Mouse (Mus musculus) CH12.LX (cell line): Measurements from ENCODE around the gene Fam222a.

Experiments used
- JUND ChIP-seq: conservative IDR thresholded peaks from 2 replicates; pipeline ENCODE4 v1.6.1; 2011; ENCODE audit warnings: low read depth, low read length, improper control_type of control experiment
- MAFK ChIP-seq: IDR thresholded peaks from 2 replicates; pipeline ENCODE4 v1.6.1; 2011; ENCODE audit warnings: low read length, improper control_type of control experiment; ENCODE audit not compliant: insufficient replicate concordance
- SIN3A ChIP-seq: IDR thresholded peaks from 2 replicates; pipeline ENCODE4 v1.6.1; 2012; ENCODE audit warnings: low read length, improper control_type of control experiment, inconsistent platforms

DNA sequence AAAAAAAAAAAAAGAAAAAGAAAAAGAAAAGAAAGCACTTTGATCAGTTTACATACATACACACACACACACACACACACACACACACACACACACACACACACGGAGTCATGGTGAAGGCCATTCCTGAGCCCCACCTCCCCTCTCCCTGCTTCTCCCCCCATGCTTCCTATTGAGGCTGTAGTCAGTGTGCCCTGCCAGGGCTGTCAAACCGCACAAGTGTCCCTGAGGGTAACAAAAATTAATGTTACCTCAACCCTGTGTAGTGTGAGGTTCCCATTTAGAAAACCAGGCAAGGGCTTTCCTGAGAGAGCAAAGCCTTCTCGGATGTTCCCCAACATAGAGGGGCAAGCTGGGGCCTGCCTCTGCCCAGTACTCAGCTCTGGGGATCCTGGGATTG, 18.0 kb upstream of the Fam222a start:
- TF ChIP-seq JUND: no peak
- TF ChIP-seq MAFK: no peak
- TF ChIP-seq SIN3A: no peak
